Mouse (Mus musculus): Measurements from ENCODE around the gene Kbtbd7.
A peak's percentile ranks its signal among the peaks of the same experiment; 100 is the strongest.
"Not testable (repeated sequence)": the region's sequence is repeated elsewhere in the genome, so short reads cannot be mapped to it uniquely, and the experiment has no call there.

Gene Kbtbd7

GRCm38 (mm10) chr14:79425979-79426729 is at the start of gene Kbtbd7:
Gene Kbtbd7, plus strand, starts transcription at chr14:79426511.
- peak; percentile 93 for DNase-seq

- no peak for DNase-seq
Observed at GRCm38 (mm10) chr14:79377041-79377440, 49.3 kb upstream of the Kbtbd7 start.

GRCm38 (mm10) chr14:79383120-79383519 is 43.2 kb upstream of the Kbtbd7 start:
- DNase-seq, result no peak

- no peak for DNase-seq
Observed at GRCm38 (mm10) chr14:79388304-79388703, 38.0 kb upstream of the Kbtbd7 start.

GRCm38 (mm10) chr14:79389438-79390264 is 36.7 kb upstream of the Kbtbd7 start:
- peak; percentile 38 for DNase-seq

- peak; percentile 97 for DNase-seq
Observed at GRCm38 (mm10) chr14:79390265-79390926, 35.9 kb upstream of the Kbtbd7 start, which contains the start of gene Naa16. Gene Naa16, minus strand, starts transcription at chr14:79390778.

GRCm38 (mm10) chr14:79393289-79393688 is 33.0 kb upstream of the Kbtbd7 start:
- DNase-seq, result no peak

- DNase-seq, result peak; percentile 13
Observed at GRCm38 (mm10) chr14:79394564-79394963, 31.7 kb upstream of the Kbtbd7 start.

- peak; percentile 75 for DNase-seq
Observed at GRCm38 (mm10) chr14:79397321-79398122, 28.8 kb upstream of the Kbtbd7 start, which contains the start of gene Mtrf1. Gene Mtrf1, plus strand, starts transcription at chr14:79397772.

- DNase-seq, result no peak
Observed at GRCm38 (mm10) chr14:79407641-79408040, 18.7 kb upstream of the Kbtbd7 start.

GRCm38 (mm10) chr14:79409278-79409830 is 17.0 kb upstream of the Kbtbd7 start:
- DNase-seq, result no peak

GRCm38 (mm10) chr14:79410662-79411061 is 15.6 kb upstream of the Kbtbd7 start:
- DNase-seq, result no peak

- no peak for DNase-seq
Observed at GRCm38 (mm10) chr14:79413121-79413520, 13.2 kb upstream of the Kbtbd7 start.

- DNase-seq, result no peak
Observed at GRCm38 (mm10) chr14:79420083-79420685, 6.1 kb upstream of the Kbtbd7 start.

GRCm38 (mm10) chr14:79426730-79427365 is 537 bp downstream of the Kbtbd7 start:
- not testable (repeated sequence) for DNase-seq

GRCm38 (mm10) chr14:79434068-79434467 is 7.8 kb downstream of the Kbtbd7 start:
- no peak for DNase-seq

GRCm38 (mm10) chr14:79440655-79441054 is 14.3 kb downstream of the Kbtbd7 start:
- DNase-seq, result no peak

- no peak for DNase-seq
Observed at GRCm38 (mm10) chr14:79441441-79441840, 15.1 kb downstream of the Kbtbd7 start.

- DNase-seq, result no peak
Observed at GRCm38 (mm10) chr14:79444601-79445000, 18.3 kb downstream of the Kbtbd7 start.

GRCm38 (mm10) chr14:79445055-79445620 is 18.8 kb downstream of the Kbtbd7 start:
- no peak for DNase-seq
